Mouse (Mus musculus): ENCODE measurements around the gene Hmox2.

The Hmox2 gene

DNA sequence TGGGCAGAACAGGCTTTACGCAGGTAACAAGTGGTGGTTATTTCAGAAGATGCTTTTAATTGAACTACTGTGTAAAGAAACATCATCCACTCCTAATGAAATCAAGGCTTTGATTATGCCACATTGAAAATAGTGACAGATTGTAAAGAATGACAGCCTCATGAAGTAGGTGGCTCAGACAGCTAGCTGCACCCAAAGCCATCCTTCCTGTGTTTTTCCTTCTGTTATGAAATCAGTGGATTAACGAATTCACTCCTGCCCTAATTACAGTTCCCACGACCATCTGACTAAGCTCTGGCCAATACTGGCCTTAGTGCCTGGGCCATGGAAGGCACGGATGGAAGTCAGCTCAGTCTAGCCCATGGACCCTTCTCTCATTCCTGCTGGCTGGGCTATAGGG is 52.8 kb downstream of the Hmox2 start:
- DNase-seq (ENCODE audit: extremely low read depth, low read depth, low spot score): no peak

GRCm38 (mm10) chr16:4781524-4782196 is 55.5 kb downstream of the Hmox2 start:
- no peak for DNase-seq (ENCODE audit: extremely low read depth, low read depth, low spot score)

DNA sequence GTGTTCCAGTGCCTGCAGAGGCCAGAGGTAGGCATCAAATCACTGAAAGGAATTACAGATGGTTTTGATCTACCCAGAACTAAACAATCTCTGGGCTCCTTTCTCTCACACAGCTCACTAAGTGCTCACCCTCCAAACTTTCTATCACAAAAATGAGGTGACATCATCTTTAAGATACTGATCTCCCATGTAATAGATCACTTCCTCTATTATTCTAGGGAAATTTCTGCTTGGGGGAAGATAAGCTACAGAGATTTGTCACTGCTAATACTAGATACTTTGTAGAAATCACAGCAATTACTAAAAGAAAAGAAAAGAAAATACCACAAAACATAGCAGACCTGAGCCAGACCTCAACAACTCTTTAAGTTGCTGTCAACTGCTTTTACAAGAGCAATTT is 56.4 kb downstream of the Hmox2 start:
- no peak for DNase-seq (ENCODE audit: extremely low read depth, low read depth, low spot score)

DNA sequence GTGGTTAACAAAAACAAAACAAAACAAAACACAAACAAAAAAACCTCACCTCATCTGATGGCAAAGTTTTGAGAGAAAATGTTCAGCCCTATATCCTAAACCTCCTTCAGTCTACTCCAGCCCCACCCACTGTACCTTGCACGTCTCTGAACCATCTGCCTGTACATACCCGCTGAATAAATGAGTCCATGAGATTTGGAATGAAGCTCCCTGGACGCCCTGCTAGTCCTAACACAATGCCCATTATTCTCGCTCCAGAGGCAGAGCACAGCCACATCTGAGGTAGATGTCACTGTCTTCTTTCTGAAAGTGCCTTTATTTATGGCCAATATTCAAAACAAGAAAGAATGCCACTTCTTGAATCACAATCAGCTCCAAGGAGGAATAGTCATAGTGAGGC is 59.5 kb downstream of the Hmox2 start:
- DNase-seq (ENCODE audit: extremely low read depth, low read depth, low spot score): no peak

DNA sequence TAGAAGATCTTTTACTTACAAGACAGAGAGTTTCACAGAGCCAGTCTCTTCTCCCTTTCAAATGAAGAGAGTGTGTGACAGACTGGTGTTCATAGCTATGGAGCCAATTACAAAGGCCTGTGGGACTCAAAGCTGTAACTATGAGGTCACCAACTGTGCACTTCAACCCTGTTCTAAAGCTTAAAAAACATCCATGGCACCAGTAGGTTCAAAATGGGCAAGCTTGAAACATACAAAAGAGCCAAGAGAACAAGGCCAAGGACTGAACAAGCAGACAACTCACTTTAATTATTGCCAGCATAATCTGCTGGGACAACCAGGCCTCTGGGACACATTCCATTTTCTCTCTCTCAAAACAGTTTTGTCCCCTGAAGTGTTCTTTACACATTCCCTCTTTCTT is 62.0 kb downstream of the Hmox2 start:
- DNase-seq (ENCODE audit: extremely low read depth, low read depth, low spot score): no peak

- no peak for DNase-seq (ENCODE audit: extremely low read depth, low read depth, low spot score)
Measured at GRCm38 (mm10) chr16:4789311-4789768, 63.2 kb downstream of the Hmox2 start.

DNA sequence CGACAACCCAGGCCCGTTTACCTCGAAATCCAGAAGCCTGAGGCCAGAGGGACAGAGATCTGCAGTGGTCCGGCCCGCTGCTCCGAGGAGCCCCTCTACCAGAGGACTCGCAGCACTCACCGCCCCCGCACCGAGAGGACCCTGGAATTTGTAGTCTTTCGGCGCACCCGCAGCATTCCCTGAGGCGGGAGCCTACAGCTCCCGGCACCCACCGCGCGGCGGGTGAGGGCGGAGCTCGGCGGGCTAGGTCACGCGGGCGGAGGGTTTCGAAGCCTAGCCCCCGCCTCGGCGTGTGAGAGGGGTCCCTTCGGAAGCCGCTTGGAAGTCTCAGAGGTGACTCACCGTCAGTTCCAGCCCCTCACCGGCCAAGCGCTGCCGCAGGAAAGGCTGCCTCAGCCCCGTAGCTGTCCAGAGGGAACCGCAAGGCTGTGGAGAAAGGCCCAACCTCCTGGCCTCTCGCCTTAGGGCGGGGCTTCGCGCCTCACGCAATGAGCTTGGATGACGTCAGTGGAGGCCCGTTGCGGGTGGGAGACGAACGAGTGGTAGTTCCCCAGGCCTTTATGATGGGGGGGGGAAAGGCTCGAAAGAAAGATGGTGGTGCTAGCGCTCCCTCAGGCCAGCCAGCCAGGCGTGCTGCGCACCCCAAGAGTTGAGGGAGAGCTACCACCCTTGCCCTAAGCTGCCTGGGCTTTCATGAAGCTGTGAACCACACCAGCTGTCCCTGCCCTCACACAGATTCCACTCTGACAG is 63.8 kb downstream of the Hmox2 start, which contains the start of gene Cdip1:
TSS of gene Cdip1 (minus strand) at position 483 of the 750 bp plus-strand sequence.
- no peak for DNase-seq (ENCODE audit: extremely low read depth, low read depth, low spot score)

DNA sequence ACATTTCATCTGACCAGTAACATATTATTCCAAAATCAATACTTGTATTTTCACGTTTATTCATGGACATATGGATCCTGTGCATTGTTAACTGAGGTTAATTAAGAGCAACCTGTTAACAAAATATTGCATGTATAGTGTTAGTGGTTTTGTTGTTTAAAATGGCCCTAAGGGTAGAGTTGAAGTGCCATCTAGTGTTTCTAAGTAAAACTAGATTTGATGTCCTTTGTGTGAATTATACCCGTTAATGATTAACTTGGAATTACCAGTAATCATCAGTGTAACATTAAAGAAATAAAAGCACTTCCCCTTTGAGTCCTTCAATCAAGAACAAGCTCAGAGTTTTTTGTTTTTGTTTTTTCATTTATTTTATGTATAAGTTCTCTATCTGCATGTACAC is 65.2 kb downstream of the Hmox2 start:
- no peak for DNase-seq (ENCODE audit: extremely low read depth, low read depth, low spot score)

DNA sequence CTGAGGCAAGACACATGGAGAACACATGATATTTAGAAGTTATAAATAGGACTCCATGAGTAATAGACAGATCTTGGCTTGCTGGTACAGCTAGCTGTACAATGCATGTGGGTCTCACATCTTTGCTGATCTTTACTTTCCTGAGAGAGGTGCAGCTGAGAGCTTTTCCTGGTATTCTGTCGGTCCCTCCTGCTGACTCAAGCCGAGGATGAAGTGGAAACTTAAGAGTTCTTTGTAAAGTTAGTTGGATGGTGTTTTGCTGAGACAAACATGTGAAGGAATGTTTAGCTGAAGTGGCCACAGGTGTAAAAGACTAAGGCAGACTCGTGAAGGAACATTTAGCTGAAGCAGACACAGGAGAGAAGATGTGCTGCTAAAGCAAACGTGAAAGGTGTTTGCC is 70.5 kb downstream of the Hmox2 start:
- DNase-seq (ENCODE audit: extremely low read depth, low read depth, low spot score): no peak
